Mouse (Mus musculus) left cerebral cortex, adult 18-20 months (tissue): ENCODE data around the gene Tcl1b2. TPM values are rescaled to one million over a fixed set of nuclear protein-coding genes. Genes with fewer than 3 reads are reported as not detected.
"Not testable (repeated sequence)": the region's sequence is repeated elsewhere in the genome, so short reads cannot be mapped to it uniquely, and the experiment has no call there.

Experiments
- DNase-seq, 2 experiments: peaks; one replicate each; pipeline ENCODE4 v3.0.0; 2021 to 2022; ENCODE audit warnings: low spot score in 2 of 2, mixed read lengths in 1 of 2
- total RNA-seq, 2 experiments: library from RNA; stranded (reverse); gene quantifications; 2 replicates each; pipeline ENCODE4 v1.2.3; 2021

The Tcl1b2 gene
- total RNA-seq, 2 experiments from 2014 or later = not detected

GRCm38 (mm10) chr12:105173366-105173765, 27.6 kb downstream of the Tcl1b2 start:
- DNase-seq = no peak

GRCm38 (mm10) chr12:105174318-105174717, 28.5 kb downstream of the Tcl1b2 start:
- DNase-seq = peak; percentile 36 to 55

GRCm38 (mm10) chr12:105176044-105176443, 30.2 kb downstream of the Tcl1b2 start, which contains the start of gene Tcl1b5:
Gene Tcl1b5 (plus strand): TSS chr12:105176344.
- DNase-seq = not testable (repeated sequence)

- not testable (repeated sequence) for DNase-seq
Observed at GRCm38 (mm10) chr12:105181040-105181644, 35.3 kb downstream of the Tcl1b2 start.

- DNase-seq = peak; percentile 4 to 18
Observed at GRCm38 (mm10) chr12:105188980-105189379, 43.2 kb downstream of the Tcl1b2 start.

- not testable (repeated sequence) for DNase-seq
Observed at GRCm38 (mm10) chr12:105190743-105191142, 44.9 kb downstream of the Tcl1b2 start, which contains the start of gene Tcl1b3. Gene Tcl1b3 (plus strand): TSS chr12:105191043.

- DNase-seq = not testable (repeated sequence)
Observed at GRCm38 (mm10) chr12:105199684-105200497, 54.1 kb downstream of the Tcl1b2 start.

- not testable (repeated sequence) for DNase-seq
Observed at GRCm38 (mm10) chr12:105201657-105202056, 55.8 kb downstream of the Tcl1b2 start, which contains the start of gene Tcl1b4. Gene Tcl1b4 (plus strand): TSS chr12:105201957.

Other genes starting within 250 kb of the Tcl1b2 start
- gene Syne3, start 136.2 kb upstream of the Tcl1b2 start, total RNA-seq = 1 to 10 TPM; 1.8 to 2.3 TPM
- 10 to 100 TPM; 45.1 to 48.5 TPM for gene Glrx5, start 113.3 kb upstream of the Tcl1b2 start, total RNA-seq
- not detected for gene Tcl1b1, start 13.7 kb downstream of the Tcl1b2 start, total RNA-seq
- gene Tcl1b5, start 30.3 kb downstream of the Tcl1b2 start, total RNA-seq = not detected
- not detected for gene Tcl1b3, start 45.0 kb downstream of the Tcl1b2 start, total RNA-seq
- not detected for gene Tcl1b4, start 55.9 kb downstream of the Tcl1b2 start, total RNA-seq
- gene Tcl1, start 76.8 kb downstream of the Tcl1b2 start, total RNA-seq = not detected
- gene Tunar, start 187.9 kb downstream of the Tcl1b2 start, total RNA-seq = 1 to 10 TPM; 8.7 to 9.4 TPM